Mouse (Mus musculus) CD4-positive helper T cell, adult 2 months (primary cell): Measurements from ENCODE around the gene Cntn6.

Experiments used
- DNase-seq: peaks from one replicate; pipeline ENCODE4 v3.0.0-alpha.2; 2012; ENCODE audit warnings: low read depth, missing footprints, low spot score

Cntn6 gene

GRCm38 (mm10) chr6:104492490-104493431 is at the start of gene Cntn6:
Gene Cntn6 (plus strand): TSS chr6:104492790.
- DNase-seq = no peak

GRCm38 (mm10) chr6:104443731-104444130 is 48.9 kb upstream of the Cntn6 start:
- DNase-seq = no peak

GRCm38 (mm10) chr6:104470706-104471105 is 21.9 kb upstream of the Cntn6 start:
- DNase-seq = no peak

- no peak for DNase-seq
Measured at GRCm38 (mm10) chr6:104479242-104479641, 13.3 kb upstream of the Cntn6 start.

- DNase-seq = no peak
Measured at GRCm38 (mm10) chr6:104493459-104493858, 869 bp downstream of the Cntn6 start.

GRCm38 (mm10) chr6:104495801-104496200 is 3.2 kb downstream of the Cntn6 start:
- DNase-seq = no peak

GRCm38 (mm10) chr6:104563993-104564392 is 71.4 kb downstream of the Cntn6 start:
- no peak for DNase-seq

- DNase-seq = no peak
Measured at GRCm38 (mm10) chr6:104569564-104569963, 77.0 kb downstream of the Cntn6 start.

- no peak for DNase-seq
Measured at GRCm38 (mm10) chr6:104588028-104588427, 95.4 kb downstream of the Cntn6 start.

- DNase-seq = no peak
Measured at GRCm38 (mm10) chr6:104600838-104601397, 108.3 kb downstream of the Cntn6 start.

GRCm38 (mm10) chr6:104602894-104603293 is 110.3 kb downstream of the Cntn6 start:
- no peak for DNase-seq

GRCm38 (mm10) chr6:104603371-104603770 is 110.8 kb downstream of the Cntn6 start:
- no peak for DNase-seq

- DNase-seq = no peak
Measured at GRCm38 (mm10) chr6:104605214-104605613, 112.6 kb downstream of the Cntn6 start.

- DNase-seq = no peak
Measured at GRCm38 (mm10) chr6:104653518-104653917, 160.9 kb downstream of the Cntn6 start.

- no peak for DNase-seq
Measured at GRCm38 (mm10) chr6:104668701-104669100, 176.1 kb downstream of the Cntn6 start.

- no peak for DNase-seq
Measured at GRCm38 (mm10) chr6:104674249-104674648, 181.7 kb downstream of the Cntn6 start.

GRCm38 (mm10) chr6:104679809-104680495 is 187.4 kb downstream of the Cntn6 start:
- no peak for DNase-seq

- DNase-seq = no peak
Measured at GRCm38 (mm10) chr6:104687980-104688379, 195.4 kb downstream of the Cntn6 start.

- DNase-seq = no peak
Measured at GRCm38 (mm10) chr6:104688439-104689125, 196.0 kb downstream of the Cntn6 start.

- no peak for DNase-seq
Measured at GRCm38 (mm10) chr6:104728571-104728970, 236.0 kb downstream of the Cntn6 start.

- no peak for DNase-seq
Measured at GRCm38 (mm10) chr6:104734256-104734655, 241.7 kb downstream of the Cntn6 start.

- DNase-seq = no peak
Measured at GRCm38 (mm10) chr6:104738999-104739398, 246.4 kb downstream of the Cntn6 start.
